Mouse (Mus musculus) megakaryocyte, adult 5-6 weeks (primary cell): ENCODE measurements around the gene Zfp553. TPM values are rescaled to one million over a fixed set of nuclear protein-coding genes. Genes with fewer than 3 reads are reported as not detected.

Source experiments
- ATAC-seq: 2 replicates; pipeline ENCODE4 v1.8.0; 2016; ENCODE audit warnings: mild to moderate bottlenecking, inconsistent platforms; ENCODE audit not compliant: poor library complexity, severe bottlenecking
- total RNA-seq, 2 experiments: library from RNA; stranded (forward) in 1 of 2; stranded (reverse) in 1 of 2; fragments of 153-499, 151-499 nt in 1 of 2; fragments of 221-1000, 200-1000 nt in 1 of 2; gene quantifications; 2 replicates each; pipeline versions ENCODE4 v1.2.3 to v1.2.4; 2015 to 2017

Gene Zfp553
- total RNA-seq, 2 experiments from 2014 or later = 2.9 to 9.7 TPM

DNA sequence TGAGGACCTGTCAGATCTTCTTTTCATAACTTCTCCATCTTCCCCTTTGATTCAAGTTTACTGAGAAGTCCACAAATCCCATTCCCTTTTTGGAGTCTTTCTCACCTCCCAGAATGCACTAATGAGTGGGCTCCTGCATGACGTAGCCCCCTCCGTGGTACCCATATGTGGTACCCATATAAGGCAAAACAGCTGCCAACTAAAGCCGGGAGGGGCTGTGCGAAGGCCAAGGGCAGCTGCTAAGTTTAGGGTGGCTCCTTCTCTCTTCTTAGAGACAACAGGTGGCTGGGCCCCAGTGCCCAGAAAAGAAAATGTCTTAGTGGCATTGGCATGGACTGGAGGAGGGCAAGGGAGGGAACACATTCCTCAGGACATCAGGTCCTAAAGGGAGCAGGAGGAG is 22.6 kb upstream of the Zfp553 start:
- ATAC-seq = no peak

DNA sequence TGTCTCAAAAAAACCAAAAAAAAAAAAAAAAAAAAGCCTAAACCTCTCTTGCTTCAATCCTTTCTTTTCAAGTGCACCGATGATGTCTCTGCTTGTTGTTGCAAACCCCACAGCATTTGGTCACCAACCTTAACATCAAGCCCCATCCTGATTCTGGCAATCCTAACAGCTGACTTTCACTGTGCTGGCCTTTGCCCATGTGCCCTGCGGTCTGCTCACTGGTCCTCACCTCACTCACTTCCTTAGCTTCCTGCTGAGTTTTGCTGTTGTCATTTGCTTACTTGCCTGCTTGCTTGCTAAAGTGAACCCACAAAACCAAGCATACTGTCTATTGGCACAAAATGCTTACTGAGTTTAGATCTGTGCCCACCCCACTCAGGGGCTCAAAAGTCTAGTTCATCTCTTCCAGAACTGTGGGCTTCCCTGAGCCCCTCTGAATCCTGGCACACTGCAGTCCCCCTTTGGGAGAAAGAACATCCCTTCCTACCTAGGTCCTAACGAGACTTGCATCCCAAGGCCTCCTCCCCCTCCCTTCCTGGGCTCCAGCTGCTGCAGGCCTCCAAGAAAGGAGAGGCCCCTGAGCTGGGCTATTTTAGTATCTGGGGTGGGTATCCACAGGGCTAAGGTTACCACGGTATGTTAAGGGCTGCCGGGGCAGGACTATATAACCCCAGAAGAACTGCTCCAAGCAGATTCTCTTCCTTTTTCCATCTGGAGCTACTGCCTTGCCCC is 21.7 kb upstream of the Zfp553 start:
- ATAC-seq = no peak

DNA sequence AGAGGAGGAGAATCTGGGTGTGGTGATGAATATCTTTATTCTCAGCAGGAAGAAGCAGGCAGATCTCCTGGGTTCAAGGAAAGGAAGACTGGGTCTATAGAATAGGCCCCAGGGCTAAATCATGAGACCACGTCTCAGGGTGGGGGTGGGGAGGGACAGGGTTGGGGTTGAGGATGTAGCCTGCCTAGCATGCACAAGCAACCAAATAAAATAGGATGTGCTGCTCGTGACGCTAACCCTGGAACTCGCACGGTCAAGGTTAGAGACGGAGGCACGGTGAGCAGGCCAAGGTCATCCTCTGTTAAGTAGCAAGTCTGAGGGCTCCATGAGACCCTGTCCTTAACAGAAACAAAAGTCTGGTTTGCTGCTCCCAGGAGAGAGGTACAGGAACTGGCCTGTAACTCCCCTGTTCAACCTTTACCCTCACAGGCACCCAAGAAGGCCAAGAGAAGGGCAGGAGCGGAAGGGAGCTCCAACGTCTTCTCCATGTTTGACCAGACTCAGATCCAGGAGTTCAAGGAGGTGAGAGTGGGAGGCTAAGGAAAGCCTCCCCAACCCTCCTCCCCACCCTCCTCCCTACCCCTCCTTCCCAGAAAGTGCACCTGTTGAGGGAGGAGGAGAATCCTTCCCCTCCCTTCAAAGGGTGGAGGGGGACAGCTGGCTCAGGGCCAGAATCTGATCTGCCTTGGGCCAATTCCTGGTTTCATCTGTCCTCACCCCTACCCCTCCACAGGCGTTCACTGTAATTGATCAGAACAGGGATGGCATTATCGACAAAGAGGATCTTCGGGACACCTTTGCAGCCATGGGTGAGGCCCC is 20.2 kb upstream of the Zfp553 start:
- ATAC-seq = no peak

DNA sequence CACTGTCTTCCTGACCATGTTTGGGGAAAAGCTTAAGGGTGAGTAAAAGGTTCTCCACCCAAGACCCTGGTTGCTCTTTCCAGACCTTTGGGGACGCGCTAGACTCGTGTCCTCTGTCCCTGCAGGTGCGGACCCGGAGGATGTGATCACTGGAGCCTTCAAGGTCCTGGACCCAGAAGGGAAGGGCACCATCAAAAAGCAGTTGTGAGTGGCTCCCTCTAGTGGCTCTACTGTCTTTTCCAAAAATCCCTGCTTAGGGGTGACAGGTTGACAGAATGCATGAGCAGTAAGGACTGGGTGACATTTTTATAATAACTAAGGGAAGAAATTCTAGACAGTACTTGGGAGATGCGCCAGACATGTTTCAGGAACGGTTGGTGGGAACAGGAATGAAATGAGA is 19.4 kb upstream of the Zfp553 start:
- no peak for ATAC-seq

DNA sequence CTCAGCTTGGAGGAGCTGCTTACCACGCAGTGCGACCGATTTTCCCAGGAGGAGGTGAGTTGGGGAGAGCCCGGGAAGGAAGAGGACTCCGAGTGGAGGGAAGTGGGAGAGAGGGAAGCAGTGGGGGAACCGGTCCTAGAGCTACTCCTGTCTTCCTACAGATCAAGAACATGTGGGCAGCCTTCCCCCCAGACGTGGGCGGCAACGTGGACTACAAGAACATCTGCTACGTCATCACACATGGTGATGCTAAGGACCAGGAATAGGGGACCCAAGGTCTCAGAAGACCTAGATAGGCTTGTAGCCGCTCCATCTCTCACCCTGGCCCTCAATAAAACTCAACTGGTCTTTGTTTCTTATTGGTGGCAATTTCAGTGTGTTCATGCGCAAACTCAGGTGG is 18.9 kb upstream of the Zfp553 start:
- no peak for ATAC-seq

DNA sequence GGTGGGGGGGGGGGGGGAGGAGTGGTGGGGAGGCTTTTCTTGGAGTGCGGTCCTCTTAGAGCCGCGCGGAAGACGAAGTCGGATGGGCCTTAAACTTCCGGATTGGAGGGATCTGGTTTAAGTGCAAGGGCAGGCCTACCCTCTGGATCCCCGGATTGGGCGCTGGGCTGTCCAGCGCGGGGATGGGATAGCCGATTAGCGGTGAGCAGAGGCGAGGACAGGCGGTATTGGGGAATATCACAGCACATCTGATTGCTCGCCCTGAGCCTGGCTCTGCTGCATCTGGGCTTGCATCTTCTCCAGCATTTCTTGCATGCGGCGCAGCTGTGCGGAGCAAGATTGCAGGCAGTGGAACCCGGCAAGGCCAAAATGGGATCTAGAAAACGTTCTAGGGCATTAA is 18.3 kb upstream of the Zfp553 start:
- ATAC-seq = no peak

DNA sequence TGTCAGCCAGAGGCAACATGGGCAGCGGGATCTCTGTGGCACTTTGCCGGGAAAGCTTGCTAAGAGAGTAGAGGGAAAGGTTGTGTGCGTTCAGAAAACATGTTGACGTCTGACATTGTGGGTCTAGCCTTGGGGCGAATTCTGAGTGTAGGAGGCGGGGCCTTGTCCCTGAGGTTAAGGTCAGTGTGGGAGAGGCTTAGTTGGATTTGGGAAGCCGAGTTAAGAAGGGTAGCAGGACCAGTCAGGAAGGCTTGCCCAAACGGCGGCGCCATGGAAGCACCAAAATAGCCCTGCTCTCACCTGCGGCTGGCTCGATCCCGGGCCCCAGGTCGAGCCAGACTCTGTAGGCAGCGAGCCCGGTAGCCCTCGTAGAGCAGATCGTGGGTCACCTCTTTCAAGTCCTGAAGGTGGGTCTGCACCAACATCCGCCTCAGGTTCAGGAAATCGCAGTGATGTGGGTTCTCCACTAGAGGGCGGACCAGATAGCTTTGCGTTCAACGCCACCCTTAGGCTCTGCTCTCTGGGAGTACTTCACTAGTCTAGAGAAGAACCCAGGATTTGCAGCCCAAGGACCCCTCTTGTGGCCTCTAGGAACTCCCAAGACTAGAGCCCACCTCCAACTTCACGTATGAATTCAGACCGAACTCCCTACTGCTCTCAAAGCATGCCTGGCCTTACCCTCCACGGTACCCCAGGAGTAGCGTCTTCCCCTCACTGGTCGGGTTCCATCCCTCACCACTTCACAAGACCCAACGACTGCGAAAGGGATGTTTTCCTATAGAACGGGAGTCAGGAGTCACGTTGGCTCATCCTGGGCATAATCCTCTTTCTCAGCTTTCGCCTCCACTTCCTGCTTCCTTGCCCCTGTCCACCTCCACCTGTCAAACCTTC is 17.6 kb upstream of the Zfp553 start:
- peak; percentile 69 for ATAC-seq

DNA sequence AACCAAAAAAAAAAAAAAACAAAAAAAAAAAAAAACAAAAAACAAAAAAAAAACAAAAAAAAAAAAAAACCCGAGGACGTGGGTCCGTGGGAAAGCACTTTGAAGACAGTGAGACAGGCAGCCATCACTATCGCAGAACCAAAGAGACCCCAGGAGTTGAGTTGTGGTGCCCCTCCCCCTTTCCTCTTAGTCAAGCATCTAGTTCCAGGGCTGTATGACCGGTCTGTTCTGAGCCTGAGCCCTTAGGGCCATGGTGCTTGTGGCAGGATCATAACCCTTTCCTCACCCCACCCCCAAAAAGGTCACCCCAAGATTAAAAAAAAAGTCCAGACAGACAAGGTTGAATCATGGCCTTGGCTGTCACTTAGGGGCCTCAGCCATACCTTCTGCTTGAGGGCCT is 16.6 kb upstream of the Zfp553 start:
- ATAC-seq = no peak

DNA sequence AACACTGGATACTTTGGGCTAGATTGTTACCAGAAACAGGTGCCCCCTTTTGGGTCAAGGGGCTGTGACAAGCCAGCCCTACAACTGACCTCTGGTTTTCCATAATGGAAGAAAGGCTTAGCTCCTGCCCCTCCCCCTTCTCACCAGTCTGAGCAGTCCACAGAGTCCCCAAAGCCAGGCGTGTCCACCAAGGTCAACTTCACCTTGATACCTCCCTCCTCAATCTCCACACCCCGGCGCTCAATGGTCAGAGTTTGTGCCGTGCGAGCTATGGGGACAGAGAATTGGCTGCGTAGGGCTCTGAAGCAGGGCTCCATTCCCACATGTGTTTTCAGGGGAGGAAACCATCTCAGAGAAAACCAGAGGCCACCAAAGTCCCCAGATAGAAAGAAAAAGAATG is 15.4 kb upstream of the Zfp553 start:
- ATAC-seq = no peak

DNA sequence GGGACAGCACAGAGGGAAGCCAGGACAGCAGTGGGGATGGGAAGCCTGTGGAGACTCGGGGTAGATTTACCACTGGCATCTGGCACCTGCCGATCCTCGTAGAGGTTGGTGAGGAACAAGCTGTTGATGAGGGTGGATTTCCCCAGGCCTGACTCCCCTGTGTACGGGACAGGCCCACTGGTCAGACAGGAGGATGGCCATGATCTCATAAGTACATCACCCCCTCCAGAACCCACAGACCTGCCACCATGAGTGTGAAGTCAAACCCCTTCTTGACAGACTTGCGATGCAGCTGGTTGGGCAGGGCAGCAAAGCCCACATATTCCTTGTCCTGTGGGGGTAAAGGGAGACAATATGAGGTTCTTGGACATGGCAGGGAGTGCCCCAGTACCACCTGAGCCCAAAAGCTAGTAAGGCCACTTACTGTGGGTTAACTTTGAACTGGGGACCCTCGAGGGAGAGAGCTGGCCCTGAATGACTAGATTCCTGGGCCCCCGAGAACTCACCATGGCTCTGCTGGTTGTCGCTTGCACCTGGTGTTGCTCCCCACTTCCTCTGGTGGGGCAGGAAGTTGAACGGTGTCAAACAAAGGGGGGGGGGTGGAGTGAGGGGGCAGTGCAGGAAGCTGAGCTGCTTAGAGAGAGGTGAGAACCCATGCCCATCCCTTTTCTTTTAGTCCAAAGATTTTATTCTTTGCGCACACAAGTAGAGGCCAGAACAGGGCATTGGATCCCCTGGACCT is 14.8 kb upstream of the Zfp553 start:
- ATAC-seq = peak; percentile 76

DNA sequence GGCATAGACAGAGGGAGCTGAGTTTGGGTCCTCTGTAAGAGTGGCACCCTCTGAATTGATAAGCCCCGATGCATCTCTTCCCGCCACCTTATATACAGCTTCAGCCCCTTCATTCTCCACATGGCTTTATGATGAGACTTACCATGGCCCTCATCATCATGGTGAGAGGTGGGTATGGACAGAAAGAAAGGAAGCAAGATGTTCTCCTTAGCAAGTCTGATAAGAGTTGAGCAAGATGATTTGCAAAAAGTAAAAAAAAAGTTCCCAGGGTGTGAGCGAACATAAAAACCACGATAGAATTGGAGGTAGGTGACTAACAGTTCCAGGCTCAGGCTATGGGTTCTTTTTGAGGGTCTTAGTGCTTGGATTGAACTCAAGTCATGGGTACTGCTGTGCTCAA is 14.2 kb upstream of the Zfp553 start:
- ATAC-seq = peak; percentile 20; the same call in 1 of the 2 replicates

DNA sequence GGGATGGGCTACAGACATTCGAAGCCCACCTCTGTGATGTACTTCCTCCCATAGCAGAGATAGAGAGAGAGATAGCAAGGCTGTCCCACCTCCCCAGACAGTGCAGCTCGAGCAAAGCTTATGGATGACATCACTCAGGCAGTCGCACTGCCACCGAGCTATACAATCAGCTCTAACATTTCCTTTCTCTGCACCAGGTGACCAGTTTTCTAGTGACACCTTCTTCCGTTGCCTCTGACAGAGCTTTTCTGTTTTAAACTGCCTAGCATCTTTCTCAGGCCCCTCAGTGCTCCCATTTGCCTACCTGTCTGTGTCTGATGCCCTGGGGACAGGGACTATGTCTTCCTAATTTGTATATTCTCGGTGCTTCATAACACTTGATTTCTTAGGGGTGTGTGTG is 12.4 kb upstream of the Zfp553 start:
- ATAC-seq = no peak

DNA sequence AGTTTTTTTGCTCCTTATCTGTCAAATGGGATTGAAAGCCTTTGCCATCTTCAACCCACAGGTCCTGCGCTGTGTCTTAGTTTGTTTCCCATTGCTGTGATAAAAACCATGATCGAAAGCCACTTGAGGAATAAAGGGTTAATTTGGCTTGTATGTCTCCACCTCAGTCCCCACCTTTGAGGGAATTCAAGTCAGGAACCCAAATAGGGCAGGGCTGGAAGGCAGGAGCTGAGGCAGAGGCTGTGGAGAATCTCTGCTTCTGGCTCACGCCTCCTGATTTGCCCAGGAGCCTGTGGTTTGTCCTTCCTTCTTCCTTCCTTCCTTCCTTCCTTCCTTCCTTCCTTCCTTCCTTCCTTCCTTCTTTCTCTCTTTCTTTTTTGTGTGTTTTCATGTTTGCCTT is 9.8 kb upstream of the Zfp553 start:
- no peak for ATAC-seq

DNA sequence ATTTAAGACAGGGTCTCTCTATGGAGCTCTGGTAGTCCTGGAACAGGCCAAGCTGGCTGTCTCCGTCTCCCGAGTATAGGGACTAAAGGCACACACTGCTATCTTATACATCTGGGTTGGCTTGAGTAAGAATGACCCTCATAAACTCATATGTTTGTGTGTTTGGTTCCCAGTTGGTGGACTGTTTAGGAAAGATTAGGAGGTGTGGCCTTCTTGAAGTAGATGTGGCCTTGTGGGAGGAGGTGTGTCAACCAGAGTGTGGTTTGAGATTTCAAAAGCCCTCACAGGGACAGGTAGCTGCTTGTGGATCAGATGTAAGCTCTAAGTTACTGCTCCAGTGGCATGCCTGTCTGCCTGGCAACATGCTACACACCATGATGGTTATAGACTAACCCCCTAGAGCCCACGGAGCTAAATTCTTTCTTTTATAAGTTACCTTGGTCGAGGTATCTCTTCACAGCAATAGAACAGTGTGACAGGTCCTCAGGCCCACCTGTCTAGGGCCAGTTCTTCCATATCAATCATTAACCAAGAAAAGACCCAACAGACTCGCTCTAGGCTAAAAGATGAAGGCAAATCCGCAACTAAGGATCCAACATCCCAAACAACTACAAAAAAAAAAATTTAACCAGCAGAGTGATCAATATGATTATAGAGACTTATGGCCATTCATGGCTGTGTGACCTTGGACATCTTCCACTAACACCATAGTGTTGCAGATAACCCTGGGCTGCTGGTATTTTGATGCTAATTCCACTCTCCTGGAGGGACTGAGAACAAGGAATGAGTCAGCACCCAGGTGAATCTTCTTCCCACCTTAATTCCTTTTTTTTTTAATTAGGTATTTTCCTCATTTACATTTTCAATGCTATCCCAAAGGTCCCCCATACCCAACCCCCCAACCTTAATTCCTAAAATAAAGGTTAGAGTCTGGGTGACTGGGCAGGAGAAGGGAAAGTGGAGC is 9.1 kb upstream of the Zfp553 start:
- no peak for ATAC-seq

DNA sequence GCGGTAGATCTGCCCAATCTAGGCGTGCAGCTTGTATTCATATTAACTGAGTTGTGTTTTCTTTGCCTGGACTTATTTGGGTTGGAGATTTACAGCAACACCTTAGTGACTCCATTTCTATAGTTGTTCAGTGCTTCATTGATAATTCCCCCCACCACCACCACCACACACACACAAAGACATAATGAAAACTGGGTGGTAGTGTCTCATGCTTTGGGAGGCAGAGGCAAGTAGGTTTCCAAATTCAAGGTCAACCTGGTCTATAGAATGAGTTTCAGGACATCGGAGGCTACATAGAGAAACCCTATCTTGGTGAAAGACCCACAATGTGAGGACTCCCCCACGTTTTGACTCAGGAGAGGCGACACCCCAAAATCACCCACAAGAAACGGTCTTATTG is 8.2 kb upstream of the Zfp553 start:
- no peak for ATAC-seq

DNA sequence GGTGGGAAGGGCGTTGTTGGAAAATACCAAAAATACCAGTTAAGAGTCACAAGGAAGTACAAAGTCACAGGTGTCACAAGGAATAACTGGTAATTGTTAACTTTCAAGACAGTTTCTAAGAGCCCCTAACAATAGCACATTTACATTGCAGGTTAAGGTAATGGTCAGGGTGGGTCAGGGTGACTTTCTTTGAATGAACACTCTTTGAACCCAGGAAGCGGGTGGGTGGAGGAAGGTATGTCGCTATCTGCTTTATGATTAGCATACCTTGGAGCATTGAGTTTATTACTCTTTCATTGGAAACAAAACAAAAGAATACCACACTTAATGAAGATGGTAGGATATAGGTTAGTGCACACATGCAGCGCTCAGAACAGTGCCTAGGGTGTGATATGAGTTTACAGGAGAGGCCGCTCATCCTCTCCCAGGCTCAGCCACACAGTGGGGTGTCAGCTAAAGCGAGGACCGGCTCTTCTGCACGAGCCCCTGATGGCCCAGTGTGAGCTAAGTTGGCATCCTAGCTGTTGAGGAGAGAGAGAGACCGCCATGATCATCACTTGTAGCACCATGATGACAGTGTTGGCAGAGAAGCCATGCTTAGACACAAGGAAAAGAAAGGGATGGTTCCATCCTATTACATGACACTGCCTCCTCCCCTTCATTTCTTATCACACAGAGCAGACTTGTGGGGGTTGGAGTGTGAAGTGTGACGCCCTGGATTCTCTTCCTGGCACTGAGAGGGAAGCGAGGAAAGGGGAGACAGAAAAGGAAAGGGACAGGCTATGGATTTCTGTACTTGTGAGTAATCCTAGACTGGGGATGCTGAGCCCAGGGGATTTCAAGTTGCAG is 7.5 kb upstream of the Zfp553 start:
- no peak for ATAC-seq

DNA sequence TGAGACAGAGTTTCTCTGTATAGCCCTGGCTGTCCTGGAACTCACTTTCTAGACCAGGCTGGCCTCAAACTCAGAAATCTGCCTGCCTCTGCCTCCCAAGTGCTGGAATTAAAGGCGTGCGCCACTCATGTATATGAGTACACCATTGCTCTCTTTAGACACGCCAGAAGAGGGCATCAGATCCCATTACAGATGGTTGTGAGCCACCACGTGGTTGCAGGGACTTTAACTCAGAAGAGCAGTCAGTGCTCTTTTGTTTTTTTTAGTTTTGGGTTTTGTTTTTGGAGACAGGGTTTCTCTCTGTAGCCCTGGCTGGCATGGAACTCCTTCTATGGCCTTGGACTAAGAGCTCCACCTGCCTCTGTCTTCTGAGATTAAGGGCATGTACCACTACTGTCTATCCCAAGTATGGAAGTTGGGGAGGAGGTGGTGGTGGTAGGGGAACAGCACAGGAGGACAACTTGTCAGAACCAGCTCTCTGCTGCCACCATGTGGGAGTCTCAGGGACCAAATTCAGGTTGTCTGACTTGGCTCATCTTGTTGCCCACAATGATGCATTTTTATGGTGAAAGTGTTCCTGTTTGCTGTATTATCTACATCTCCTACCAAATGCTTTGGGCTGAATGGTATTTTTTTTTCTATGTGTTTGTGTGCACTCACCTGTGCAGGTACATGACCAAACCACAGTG is 4.1 kb upstream of the Zfp553 start:
- peak; percentile 73 for ATAC-seq

DNA sequence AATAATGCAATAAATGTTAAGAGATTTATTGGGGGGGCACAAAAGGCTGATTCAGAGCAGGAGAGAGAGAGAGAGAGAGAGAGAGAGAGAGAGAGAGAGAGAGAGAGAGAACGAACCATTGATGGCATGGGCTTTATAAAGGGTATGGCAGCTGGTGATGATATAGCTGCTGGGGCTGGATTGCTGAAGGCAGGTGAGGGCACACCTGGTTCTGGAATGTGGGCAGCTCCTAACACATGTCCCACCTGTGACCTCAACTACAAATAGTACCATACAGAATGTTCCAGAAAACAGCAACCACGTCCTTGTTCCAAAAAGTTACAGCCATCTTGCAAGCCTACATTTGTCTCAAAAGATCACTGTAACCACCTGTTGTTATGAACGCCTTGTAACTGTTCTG is 1.5 kb upstream of the Zfp553 start:
- no peak for ATAC-seq
